Mouse (Mus musculus) bone marrow, adult 2 months (tissue): Measurements from ENCODE around the gene Chl1.

Experiments
- CTCF ChIP-seq: fragments of 200-500 bp; IDR thresholded peaks from 2 replicates; pipeline ENCODE4 v1.5.1; 2011; ENCODE audit warnings: low read length, control low read depth; ENCODE audit not compliant: control insufficient read depth, insufficient read depth
- POLR2A ChIP-seq: fragments of 200-500 bp; IDR thresholded peaks from 2 replicates; pipeline ENCODE4 v1.6.1; 2011; ENCODE audit warnings: low read depth, mild to moderate bottlenecking, control low read depth, low read length, borderline replicate concordance; ENCODE audit not compliant: control insufficient read depth

DNA sequence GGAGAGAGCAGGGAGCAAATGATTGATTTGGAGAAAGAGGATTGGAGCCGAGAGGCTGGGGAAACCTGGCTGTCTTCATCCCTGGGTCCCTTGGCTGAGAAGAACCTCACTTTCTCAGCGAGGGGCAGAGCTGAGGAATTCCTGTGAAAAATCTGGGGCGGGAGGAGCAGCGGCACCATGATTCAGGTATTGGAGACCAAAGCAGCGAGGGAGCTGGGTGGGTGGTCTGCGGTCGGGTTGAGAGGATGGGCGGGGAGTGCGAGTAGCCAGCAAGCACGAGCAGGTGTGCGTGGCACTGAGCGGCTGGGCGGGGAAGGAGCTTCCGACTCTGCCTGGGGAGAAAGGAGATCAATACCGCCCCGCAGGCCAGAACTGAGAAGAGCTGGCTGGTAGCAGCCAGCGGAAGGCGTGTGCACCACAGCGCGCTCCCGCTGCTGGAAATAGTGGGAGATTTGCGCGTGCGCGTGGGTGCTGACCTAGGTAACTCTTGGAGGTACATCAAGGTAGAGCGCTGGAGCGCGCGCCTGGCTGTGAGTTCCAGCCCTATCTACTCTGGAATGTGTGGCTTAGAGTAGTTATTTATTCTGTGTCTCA, 1.7 kb downstream of the Chl1 start:
- no peak for TF ChIP-seq POLR2A
- TF ChIP-seq CTCF, result no peak
